Mouse (Mus musculus) c-Kit-negative CD71-positive TER-119-positive erythroid progenitor cells, embryonic 14.5 days (primary cell): ENCODE data around the gene Spata20.

ENCODE experiments used
- DNase-seq: peaks from one replicate; pipeline ENCODE4 v3.0.0-alpha.2; 2013; ENCODE audit warnings: low read depth, low spot score

Spata20 gene

DNA sequence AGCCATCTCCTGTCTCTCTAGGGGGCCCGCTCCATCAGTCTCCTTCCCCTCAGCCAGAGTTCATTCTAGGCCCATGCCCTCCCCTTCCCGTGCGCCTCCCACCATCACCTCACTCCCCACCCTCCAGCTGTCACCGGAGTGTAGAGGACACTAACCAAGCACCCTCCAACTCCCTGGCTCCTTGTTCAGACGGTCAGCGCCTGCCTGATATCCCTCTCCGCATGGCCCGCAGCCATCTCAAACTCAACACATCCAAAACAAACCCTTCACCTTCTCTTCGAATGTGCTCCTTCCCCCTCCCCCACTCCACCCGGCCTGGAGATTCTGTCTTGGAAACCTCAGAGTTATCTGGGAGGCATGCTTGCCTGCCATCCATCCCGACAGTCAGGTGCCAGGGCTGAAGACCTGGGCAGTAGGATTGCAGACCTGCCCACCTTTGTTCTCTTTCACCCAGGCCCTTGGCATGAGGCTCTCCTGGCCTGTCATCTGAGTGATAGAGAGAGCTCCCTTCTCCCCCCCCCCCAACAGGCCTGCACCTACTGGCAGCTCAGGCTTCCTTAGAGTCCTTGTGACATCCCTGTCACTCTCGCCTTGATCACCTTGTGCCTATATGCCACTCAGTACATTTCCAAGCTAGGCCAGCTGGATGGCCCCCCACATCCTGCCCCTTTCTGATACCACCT is 34.7 kb downstream of the Spata20 start:
- DNase-seq, result no peak

DNA sequence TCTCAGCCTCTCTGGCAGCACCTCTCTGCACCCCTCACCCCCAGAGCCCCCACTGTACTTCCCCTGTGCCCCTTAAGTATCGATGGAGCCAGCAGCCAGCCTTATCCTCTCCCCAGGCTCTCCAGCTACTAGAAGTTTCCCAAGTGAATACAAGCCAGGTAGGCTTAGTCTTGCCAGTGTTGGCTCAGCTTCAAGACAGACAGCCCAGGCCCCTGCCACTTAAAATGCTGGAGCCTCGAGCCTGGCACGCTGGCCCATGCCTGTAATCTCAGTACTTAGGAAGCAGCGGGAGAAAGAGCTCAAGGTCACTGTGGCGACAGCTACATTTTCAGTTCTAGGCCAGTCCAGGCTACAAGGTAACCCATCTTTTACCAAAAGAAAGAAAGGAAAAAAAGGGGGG is 36.1 kb downstream of the Spata20 start:
- DNase-seq, result no peak

DNA sequence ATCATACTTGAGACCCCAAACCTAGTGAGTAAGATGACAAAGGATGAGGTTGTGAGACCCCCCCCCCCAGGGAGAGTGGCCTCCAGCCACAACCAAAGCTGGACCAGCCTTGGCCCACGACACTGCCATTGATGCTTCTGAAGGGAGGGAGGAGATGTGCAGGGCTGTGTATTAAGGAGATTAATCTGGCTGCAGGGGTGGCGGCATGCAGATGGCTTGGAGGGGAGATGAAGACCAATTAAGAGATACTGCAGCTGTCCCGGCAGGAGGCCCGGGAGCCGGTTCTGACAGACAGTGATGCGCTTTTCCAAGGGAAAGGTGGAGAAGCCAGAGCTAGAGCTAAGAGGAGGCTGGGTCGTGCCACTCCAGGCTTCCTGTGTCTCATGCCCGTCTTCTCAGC is 36.7 kb downstream of the Spata20 start:
- DNase-seq, result no peak

DNA sequence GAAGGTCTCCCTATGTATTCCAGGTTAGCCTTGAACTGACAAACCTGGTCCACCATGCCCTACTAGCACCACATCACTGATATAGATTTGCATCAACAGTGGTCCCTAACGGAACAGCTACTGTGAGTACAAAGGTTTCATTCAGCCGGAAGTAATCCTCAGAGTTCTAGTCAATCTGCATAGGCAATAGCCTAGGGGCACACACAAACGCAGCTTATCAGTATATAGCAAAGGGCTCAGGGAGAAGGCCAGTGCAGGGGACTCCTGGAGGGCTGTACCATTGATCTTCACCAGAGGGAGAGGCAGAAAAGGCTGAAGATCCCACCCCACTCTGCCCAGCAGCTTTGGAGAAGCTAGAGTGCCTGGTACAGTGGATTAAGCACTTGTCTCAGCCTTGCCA is 39.0 kb downstream of the Spata20 start:
- no peak for DNase-seq

DNA sequence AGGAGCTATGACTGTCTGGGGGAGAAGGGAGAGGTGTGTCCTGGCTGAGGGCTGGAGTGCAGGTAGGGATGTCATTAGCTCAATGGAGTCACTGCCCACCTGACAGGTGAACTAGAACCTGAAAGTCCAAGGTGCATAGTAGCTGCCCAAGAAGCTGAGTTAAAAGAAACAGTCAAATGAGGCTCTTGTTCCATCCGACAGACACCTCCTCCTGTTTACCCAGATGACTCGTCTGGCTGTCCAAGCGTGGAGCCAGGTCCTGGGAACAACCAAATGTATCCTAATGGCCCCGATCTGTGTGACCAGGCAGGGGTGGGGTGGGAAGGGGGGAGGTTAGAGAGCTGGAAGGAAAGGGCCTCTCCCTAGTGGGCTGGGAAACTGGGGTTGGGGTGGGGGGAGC is 40.7 kb downstream of the Spata20 start:
- no peak for DNase-seq

DNA sequence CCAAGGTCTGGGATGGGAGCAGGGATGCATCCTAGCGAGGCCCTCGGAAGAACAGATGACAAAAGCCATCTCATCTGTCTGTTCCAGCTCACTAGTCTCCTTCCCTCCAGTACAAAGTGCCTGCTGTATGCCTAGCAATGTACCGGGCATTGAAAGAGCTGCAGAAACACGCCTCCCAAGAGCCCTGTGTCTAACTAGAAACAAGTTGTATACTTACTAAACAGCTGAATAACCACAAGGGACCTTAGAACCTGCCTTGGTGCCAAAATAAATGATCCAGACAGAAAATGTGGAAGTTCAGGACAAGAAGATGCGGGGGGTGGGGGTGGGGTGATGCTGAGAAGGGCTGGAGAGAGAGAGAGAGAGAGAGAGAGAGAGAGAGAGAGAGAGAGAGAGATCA is 41.1 kb downstream of the Spata20 start:
- no peak for DNase-seq

DNA sequence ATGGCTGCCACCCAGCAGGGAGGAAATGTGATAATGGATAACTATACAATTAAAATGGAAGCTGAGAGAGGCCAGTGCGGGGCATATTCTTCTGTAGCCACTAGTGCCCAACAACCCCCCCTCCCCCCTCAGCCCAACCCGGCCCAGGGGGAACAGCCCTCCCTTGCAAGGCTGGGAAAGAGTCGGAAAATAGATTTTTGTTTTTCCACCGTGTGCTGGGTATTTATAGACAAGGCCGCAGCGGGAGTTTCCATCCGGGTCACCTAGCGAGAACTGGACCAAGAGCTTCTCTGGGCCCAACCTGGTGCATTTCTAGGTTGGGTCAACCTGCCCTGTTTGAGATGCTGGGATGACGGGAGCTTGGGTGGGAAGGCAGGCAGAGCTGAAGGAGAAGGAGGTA is 44.2 kb downstream of the Spata20 start:
- no peak for DNase-seq

DNA sequence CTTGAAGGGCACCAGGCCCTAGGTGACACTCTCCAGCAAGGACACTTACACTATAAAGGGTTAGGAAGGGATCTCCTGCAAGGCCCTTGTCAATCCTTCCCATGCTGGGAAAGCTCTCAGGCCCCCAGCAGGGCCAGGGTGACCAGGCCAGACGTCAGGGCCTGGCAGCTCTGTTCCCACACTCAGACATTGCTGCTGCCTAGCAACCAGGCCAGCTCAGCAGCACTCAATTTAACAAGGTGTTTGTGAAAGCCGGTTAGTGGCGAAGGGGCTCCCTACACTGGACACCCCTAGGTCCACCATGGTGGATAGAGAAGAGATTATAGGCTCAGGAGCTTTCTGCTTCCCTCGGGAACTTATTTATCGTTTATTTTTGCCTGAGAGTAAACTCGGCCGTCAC is 44.9 kb downstream of the Spata20 start:
- DNase-seq, result no peak

DNA sequence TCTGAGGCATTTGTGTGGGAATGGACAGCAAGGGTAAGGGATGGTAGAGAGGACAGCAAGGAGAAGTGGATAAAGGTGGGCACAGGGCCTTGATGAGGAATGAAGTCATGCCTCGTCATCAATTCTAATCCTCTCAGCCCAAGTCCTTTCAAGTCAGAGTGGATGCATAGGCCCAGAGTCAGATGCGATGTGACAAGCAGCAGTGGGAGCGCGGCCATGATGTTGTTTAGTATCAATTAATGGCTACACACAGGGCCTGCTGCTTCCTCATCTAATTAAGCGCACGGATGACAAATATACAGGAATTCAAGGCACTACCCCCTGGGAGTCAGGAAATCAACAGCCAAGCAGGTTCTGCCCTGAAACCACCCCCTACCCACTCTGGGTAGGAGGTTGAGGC is 45.6 kb downstream of the Spata20 start:
- DNase-seq, result no peak

DNA sequence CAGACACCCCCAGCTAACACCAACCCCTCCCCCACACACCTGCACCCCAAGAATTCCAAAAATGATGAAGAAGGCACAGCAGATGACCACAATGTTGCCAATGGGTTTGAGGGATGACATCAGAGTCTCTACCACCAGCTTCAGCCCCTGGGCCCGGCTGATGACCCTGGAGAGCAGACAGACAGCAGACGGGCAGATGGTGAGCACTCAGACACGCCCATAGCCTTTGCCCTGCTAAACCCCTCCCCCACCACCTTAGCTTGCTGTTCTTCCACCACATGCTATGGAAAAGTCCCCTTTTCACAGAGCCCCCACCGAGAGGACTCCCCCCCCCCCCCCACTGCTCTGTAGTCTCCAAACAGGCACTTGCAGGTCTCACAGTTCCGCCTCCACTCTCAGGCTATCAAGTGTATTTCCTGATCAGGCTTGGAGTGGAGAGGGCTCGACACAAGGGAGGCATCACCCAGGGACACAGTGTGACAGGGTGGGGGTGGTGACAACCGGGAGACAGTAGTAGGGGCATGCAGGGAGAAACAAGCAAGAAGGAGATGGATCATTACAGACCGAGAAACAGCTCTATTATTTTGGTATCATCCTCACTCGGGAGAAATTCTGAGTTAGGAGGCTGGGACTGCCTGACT is 56.8 kb downstream of the Spata20 start:
- DNase-seq, result no peak
